Mouse (Mus musculus): ENCODE measurements around the gene Depdc5. TPM values are rescaled to one million over a fixed set of nuclear protein-coding genes. Genes with fewer than 3 reads are reported as not detected.
A peak's percentile ranks its signal among the peaks of the same experiment; 100 is the strongest.

Gene Depdc5
- polyA plus RNA-seq, 1 experiment from 2014 or later, result 18.1 TPM

GRCm38 (mm10) chr5:32976541-32976940 lies 113.0 kb downstream of the Depdc5 start:
- 77% methylated on average over 4 of the region's 4 CpGs for WGBS
- no peak overlapping the region for H3K4me2 ChIP-seq
- ATAC-seq (ENCODE audit: extremely low read depth, insufficient number of reproducible peaks, low FRiP score, low TSS enrichment), result no peak
- H3K36me3 ChIP-seq, result peaks cover 47% of the 10 kb centered on the region
- no peaks in the 10 kb centered on the region for H3K27me3 ChIP-seq (replicated peaks)
- peaks cover 9% of the 10 kb centered on the region; the same call in 1 of the 2 replicates for H3K4me1 ChIP-seq
- no peak overlapping the region for H3K4me3 ChIP-seq
- H3K9me3 ChIP-seq, result no peaks in the 10 kb centered on the region
- no peak overlapping the region for H3K9ac ChIP-seq
- H3K27ac ChIP-seq (replicated peaks), result no peak overlapping the region

GRCm38 (mm10) chr5:32977179-32977578 lies 113.7 kb downstream of the Depdc5 start:
- Histone ChIP-seq H3K9me3 (no peaks in the 10 kb centered on the region), H3K4me3 (no peak overlapping the region), H3K4me1 (peaks cover 9% of the 10 kb centered on the region; the same call in 1 of the 2 replicates), H3K36me3 (peaks cover 53% of the 10 kb centered on the region), H3K4me2 (no peak overlapping the region), H3K27me3 (replicated peaks) (no peaks in the 10 kb centered on the region), H3K27ac (replicated peaks) (no peak overlapping the region), H3K9ac (no peak overlapping the region)
- no peak for ATAC-seq (ENCODE audit: extremely low read depth, insufficient number of reproducible peaks, low FRiP score, low TSS enrichment)

DNA sequence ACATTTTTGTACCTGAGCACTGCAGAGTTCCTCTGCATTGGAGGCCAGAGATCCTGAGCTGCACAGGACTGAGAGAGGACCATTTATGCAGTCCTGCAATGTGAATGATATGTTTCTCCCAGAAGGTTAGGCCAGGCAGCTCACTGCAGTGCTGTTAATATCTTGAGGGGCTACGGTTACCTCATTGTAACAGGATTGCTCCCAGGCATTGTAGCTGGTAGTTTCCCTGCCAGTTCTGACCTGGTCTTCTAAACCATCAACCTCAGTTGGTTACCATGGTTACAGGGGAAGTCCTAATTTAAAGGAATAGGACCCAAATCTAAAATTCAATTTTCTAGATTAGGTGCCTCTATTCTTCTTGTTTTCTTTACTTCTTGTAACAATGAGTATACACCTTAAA lies 121.9 kb downstream of the Depdc5 start:
- Histone ChIP-seq H3K4me2 (no peak overlapping the region), H3K9me3 (no peaks in the 10 kb centered on the region), H3K36me3 (peaks cover 78% of the 10 kb centered on the region), H3K4me3 (no peak overlapping the region), H3K9ac (no peak overlapping the region), H3K27me3 (replicated peaks) (no peaks in the 10 kb centered on the region), H3K27ac (replicated peaks) (no peak overlapping the region), H3K4me1 (peaks cover 30% of the 10 kb centered on the region)
- 89% methylated on average over 1 of the region's 1 CpGs for WGBS
- no peak for ATAC-seq (ENCODE audit: extremely low read depth, insufficient number of reproducible peaks, low FRiP score, low TSS enrichment)

- H3K4me1 ChIP-seq, result peaks cover 47% of the 10 kb centered on the region
- H3K36me3 ChIP-seq, result peaks cover 55% of the 10 kb centered on the region
- 58% methylated on average over 1 of the region's 1 CpGs for WGBS
- no peak for ATAC-seq (ENCODE audit: extremely low read depth, insufficient number of reproducible peaks, low FRiP score, low TSS enrichment)
- H3K4me3 ChIP-seq, result no peak overlapping the region
- peak overlapping the region; percentile 45; the same call in 1 of the 2 replicates for H3K27ac ChIP-seq (replicated peaks)
- H3K27me3 ChIP-seq (replicated peaks), result no peaks in the 10 kb centered on the region
- H3K9me3 ChIP-seq, result no peaks in the 10 kb centered on the region
- peak overlapping the region; percentile 50; the same call in 1 of the 2 replicates for H3K9ac ChIP-seq
- H3K4me2 ChIP-seq, result no peak overlapping the region
Measured at GRCm38 (mm10) chr5:32987873-32988272, 124.4 kb downstream of the Depdc5 start.

DNA sequence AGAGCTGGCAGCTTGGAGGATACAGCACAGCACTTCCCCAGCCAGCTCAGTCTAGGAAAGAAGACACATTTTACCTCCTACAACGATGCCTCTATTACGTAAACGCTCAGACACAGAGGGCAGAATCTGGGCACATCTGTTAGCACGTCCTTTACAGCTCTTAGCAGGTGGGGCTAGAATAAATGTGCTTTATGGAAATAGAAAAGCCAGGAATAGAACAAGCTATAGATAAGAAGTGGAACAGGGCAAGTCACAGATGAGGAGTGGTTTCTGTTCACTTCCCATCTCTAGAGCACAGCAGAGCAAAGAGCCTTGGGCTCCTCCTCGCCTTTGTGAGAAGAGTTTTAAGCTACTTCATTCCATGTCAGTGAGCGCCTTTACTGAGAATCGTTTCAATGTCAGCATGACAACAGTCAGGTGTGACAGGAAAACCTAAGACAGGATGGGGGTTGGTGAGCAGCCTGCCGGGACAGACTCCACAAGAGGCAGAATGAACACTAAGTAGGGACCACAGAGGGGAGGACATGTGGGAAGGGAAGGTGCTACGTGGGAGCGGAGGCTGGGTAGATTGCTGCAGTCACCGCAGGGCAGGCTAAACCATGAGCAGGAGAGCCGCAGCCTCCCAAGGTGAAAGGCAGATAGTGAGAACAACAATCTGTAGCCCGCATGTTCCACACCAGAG lies 126.6 kb downstream of the Depdc5 start:
- no peak; the same call in 1 of the 2 replicates for ATAC-seq (ENCODE audit: extremely low read depth, insufficient number of reproducible peaks, low FRiP score, low TSS enrichment)
- Histone ChIP-seq H3K4me3 (peak overlapping the region; percentile 30), H3K4me2 (peak overlapping the region; percentile 60), H3K36me3 (peaks cover 32% of the 10 kb centered on the region), H3K27ac (replicated peaks) (peak overlapping the region; percentile 93), H3K9me3 (no peaks in the 10 kb centered on the region), H3K4me1 (peaks cover 55% of the 10 kb centered on the region), H3K9ac (peak overlapping the region; percentile 77), H3K27me3 (replicated peaks) (no peaks in the 10 kb centered on the region)
- WGBS, result 32% methylated on average over 13 of the region's 13 CpGs

- Histone ChIP-seq H3K27me3 (replicated peaks) (no peaks in the 10 kb centered on the region), H3K27ac (replicated peaks) (peak overlapping the region; percentile 93), H3K4me1 (peaks cover 55% of the 10 kb centered on the region), H3K4me3 (no peak overlapping the region), H3K36me3 (peaks cover 23% of the 10 kb centered on the region), H3K9me3 (no peaks in the 10 kb centered on the region), H3K9ac (peak overlapping the region; percentile 77), H3K4me2 (peak overlapping the region; percentile 60)
- peak; percentile 55; the same call in 1 of the 2 replicates for ATAC-seq (ENCODE audit: extremely low read depth, insufficient number of reproducible peaks, low FRiP score, low TSS enrichment)
- 38% methylated on average over 8 of the region's 8 CpGs for WGBS
Measured at GRCm38 (mm10) chr5:32991152-32991551, 127.7 kb downstream of the Depdc5 start.

- 57% methylated on average over 2 of the region's 2 CpGs for WGBS
Measured at GRCm38 (mm10) chr5:32994471-32994870, 131.0 kb downstream of the Depdc5 start.

GRCm38 (mm10) chr5:32995756-32996155 lies 132.3 kb downstream of the Depdc5 start:
- Histone ChIP-seq H3K4me2 (no peak overlapping the region), H3K9ac (no peak overlapping the region), H3K4me3 (no peak overlapping the region), H3K27me3 (replicated peaks) (peaks cover 7% of the 10 kb centered on the region; the same call in 1 of the 2 replicates), H3K27ac (replicated peaks) (no peak overlapping the region), H3K36me3 (no peaks in the 10 kb centered on the region), H3K4me1 (peaks cover 22% of the 10 kb centered on the region), H3K9me3 (no peaks in the 10 kb centered on the region)
- no peak for ATAC-seq (ENCODE audit: extremely low read depth, insufficient number of reproducible peaks, low FRiP score, low TSS enrichment)
- WGBS, result 73% methylated on average over 4 of the region's 4 CpGs

More at GRCm38 (mm10) chr5:32994471-32994870, 131.0 kb downstream of the Depdc5 start:
- 0 out of 2 replicates have a peak overlapping the region, but pooled peaks have one; percentile 3 for H3K9ac ChIP-seq
- ATAC-seq (ENCODE audit: extremely low read depth, insufficient number of reproducible peaks, low FRiP score, low TSS enrichment), result no peak
- no peaks in the 10 kb centered on the region for H3K9me3 ChIP-seq
- peaks cover 34% of the 10 kb centered on the region for H3K4me1 ChIP-seq
- no peak overlapping the region for H3K4me2 ChIP-seq
- H3K27me3 ChIP-seq (replicated peaks), result peaks cover 7% of the 10 kb centered on the region; the same call in 1 of the 2 replicates
- H3K27ac ChIP-seq (replicated peaks), result no peak overlapping the region
- H3K4me3 ChIP-seq, result no peak overlapping the region
- no peaks in the 10 kb centered on the region for H3K36me3 ChIP-seq

- no peak overlapping the region for H3K9ac ChIP-seq
- 76% methylated on average over 1 of the region's 1 CpGs for WGBS
Measured at GRCm38 (mm10) chr5:32996560-32996959, 133.1 kb downstream of the Depdc5 start.

GRCm38 (mm10) chr5:32997686-32998085 lies 134.2 kb downstream of the Depdc5 start:
- 38% methylated on average over 4 of the region's 4 CpGs for WGBS
- Histone ChIP-seq H3K9me3 (no peaks in the 10 kb centered on the region), H3K4me2 (no peak overlapping the region), H3K36me3 (no peaks in the 10 kb centered on the region), H3K27ac (replicated peaks) (no peak overlapping the region), H3K4me1 (peaks cover 8% of the 10 kb centered on the region; the same call in 1 of the 2 replicates), H3K4me3 (no peak overlapping the region), H3K27me3 (replicated peaks) (peaks cover 7% of the 10 kb centered on the region; the same call in 1 of the 2 replicates), H3K9ac (no peak overlapping the region)
- ATAC-seq (ENCODE audit: extremely low read depth, insufficient number of reproducible peaks, low FRiP score, low TSS enrichment), result no peak

More at GRCm38 (mm10) chr5:32996560-32996959, 133.1 kb downstream of the Depdc5 start:
- H3K4me2 ChIP-seq, result no peak overlapping the region
- no peaks in the 10 kb centered on the region for H3K9me3 ChIP-seq
- no peaks in the 10 kb centered on the region for H3K36me3 ChIP-seq
- ATAC-seq (ENCODE audit: extremely low read depth, insufficient number of reproducible peaks, low FRiP score, low TSS enrichment), result no peak
- no peak overlapping the region for H3K27ac ChIP-seq (replicated peaks)
- H3K4me3 ChIP-seq, result no peak overlapping the region
- H3K4me1 ChIP-seq, result peaks cover 14% of the 10 kb centered on the region
- peaks cover 7% of the 10 kb centered on the region; the same call in 1 of the 2 replicates for H3K27me3 ChIP-seq (replicated peaks)

GRCm38 (mm10) chr5:32998783-32999182 lies 135.3 kb downstream of the Depdc5 start:
- WGBS, result 80% methylated on average over 4 of the region's 4 CpGs
- Histone ChIP-seq H3K9me3 (no peaks in the 10 kb centered on the region), H3K36me3 (no peaks in the 10 kb centered on the region), H3K4me2 (no peak overlapping the region), H3K4me3 (no peak overlapping the region), H3K27ac (replicated peaks) (no peak overlapping the region), H3K9ac (no peak overlapping the region), H3K27me3 (replicated peaks) (peaks cover 7% of the 10 kb centered on the region; the same call in 1 of the 2 replicates), H3K4me1 (peaks cover 5% of the 10 kb centered on the region; the same call in 1 of the 2 replicates)
- no peak for ATAC-seq (ENCODE audit: extremely low read depth, insufficient number of reproducible peaks, low FRiP score, low TSS enrichment)

Data from heart, embryonic 13.5 days (tissue).